Mouse (Mus musculus) CH12.LX (cell line): ENCODE measurements around the gene Nfat5. TPM values are rescaled to one million over a fixed set of nuclear protein-coding genes. Genes with fewer than 3 reads are reported as not detected.
A peak's percentile ranks its signal among the peaks of the same experiment; 100 is the strongest.

Experiments used
- DNase-seq: peaks from one replicate; pipeline ENCODE4 v3.0.0-alpha.2; 2013; ENCODE audit errors: extremely low read depth
- H3K27ac ChIP-seq: 2 replicates; pipeline ENCODE4 v1.5.1; 2012; ENCODE audit warnings: low read depth, mild to moderate bottlenecking, control low read depth, moderate library complexity; ENCODE audit not compliant: insufficient read depth
- H3K27me3 ChIP-seq: replicated peaks from 2 replicates; pipeline ENCODE3; 2012; ENCODE audit warnings: inconsistent platforms
- H3K36me3 ChIP-seq, 2 experiments: replicated peaks in 1 of 2; 2 replicates each; pipeline versions ENCODE3 to v1.6.1; 2012; ENCODE audit warnings: inconsistent platforms in 1 of 2, low read length in 1 of 2, mild to moderate bottlenecking in 1 of 2, mixed read lengths in 1 of 2, moderate library complexity in 1 of 2; ENCODE audit not compliant: control insufficient read depth in 1 of 2, insufficient read depth in 1 of 2
- H3K4me1 ChIP-seq, 2 experiments: 2 replicates each; pipeline ENCODE4 v1.6.1; 2012; ENCODE audit warnings: inconsistent platforms in 1 of 2, moderate library complexity in 1 of 2; ENCODE audit not compliant: insufficient read depth in 2 of 2, control insufficient read depth in 1 of 2
- H3K4me2 ChIP-seq: 2 replicates; pipeline ENCODE4 v1.6.1; 2012; ENCODE audit warnings: low read depth, mild to moderate bottlenecking, control low read depth; ENCODE audit not compliant: poor library complexity, insufficient read depth, severe bottlenecking
- H3K4me3 ChIP-seq, 3 experiments: fragments of 150-350 bp in 1 of 3; sonication (generic) in 1 of 3; replicated peaks in 1 of 3; 2 replicates each; pipeline versions ENCODE3 to v1.5.1; 2011 to 2012; ENCODE audit warnings: low read depth in 2 of 3, low read length in 2 of 3, mild to moderate bottlenecking in 2 of 3, moderate library complexity in 2 of 3, control low read depth in 1 of 3, improper control_type of control experiment in 1 of 3, inconsistent platforms in 1 of 3, mixed read lengths in 1 of 3; ENCODE audit not compliant: poor library complexity in 1 of 3
- H3K79me2 ChIP-seq: replicated peaks from 2 replicates; pipeline ENCODE4 v1.6.1; 2012; ENCODE audit warnings: mild to moderate bottlenecking, moderate library complexity; ENCODE audit not compliant: control insufficient read depth, poor library complexity, insufficient read depth, severe bottlenecking; ENCODE audit errors: extremely low read depth
- H3K9ac ChIP-seq: 2 replicates; pipeline ENCODE4 v1.6.1; 2012; ENCODE audit warnings: low read depth, mild to moderate bottlenecking, control low read depth, moderate library complexity; ENCODE audit not compliant: insufficient read depth
- H3K9me3 ChIP-seq: replicated peaks from 2 replicates; pipeline ENCODE3; 2012; ENCODE audit warnings: low read length, inconsistent platforms, mixed read lengths
- CHD1 ChIP-seq: IDR thresholded peaks from 2 replicates; pipeline ENCODE4 v1.6.1; 2012; ENCODE audit warnings: low read depth, low read length, improper control_type of control experiment, inconsistent platforms
- CHD2 ChIP-seq: IDR thresholded peaks from 2 replicates; pipeline ENCODE4 v1.6.1; 2011; ENCODE audit warnings: low read length, improper control_type of control experiment
- E2F4 ChIP-seq: IDR thresholded peaks from 2 replicates; pipeline ENCODE4 v1.6.1; 2011; ENCODE audit warnings: low read depth, low read length, improper control_type of control experiment; ENCODE audit not compliant: insufficient replicate concordance
- ELF1 ChIP-seq: IDR thresholded peaks from 2 replicates; pipeline ENCODE4 v1.6.1; 2014; ENCODE audit warnings: low read depth, mild to moderate bottlenecking, inconsistent platforms, low read length, improper control_type of control experiment
- EP300 ChIP-seq: IDR thresholded peaks from 2 replicates; pipeline ENCODE4 v1.6.1; 2011; ENCODE audit warnings: low read length, improper control_type of control experiment
- ETS1 ChIP-seq: conservative IDR thresholded peaks from 2 replicates; pipeline ENCODE4 v1.6.1; 2012; ENCODE audit warnings: low read depth, mild to moderate bottlenecking, inconsistent platforms, low read length, improper control_type of control experiment, moderate library complexity
- GABPA ChIP-seq: IDR thresholded peaks from 2 replicates; pipeline ENCODE4 v1.6.1; 2012; ENCODE audit warnings: low read depth, low read length, improper control_type of control experiment, inconsistent platforms; ENCODE audit not compliant: insufficient replicate concordance
- HCFC1 ChIP-seq: IDR thresholded peaks from 2 replicates; pipeline ENCODE4 v1.6.1; 2012; ENCODE audit warnings: low read depth, mild to moderate bottlenecking, inconsistent platforms, low read length, improper control_type of control experiment
- KAT2A ChIP-seq: IDR thresholded peaks from 2 replicates; pipeline ENCODE4 v1.6.1; 2012; ENCODE audit warnings: low read length, improper control_type of control experiment, inconsistent platforms; ENCODE audit not compliant: insufficient replicate concordance
- MAX ChIP-seq: IDR thresholded peaks from 2 replicates; pipeline ENCODE4 v1.6.1; 2011; ENCODE audit warnings: low read length, improper control_type of control experiment
- NELFE ChIP-seq: IDR thresholded peaks from 2 replicates; pipeline ENCODE4 v1.6.1; 2011; ENCODE audit warnings: low read depth, low read length, improper control_type of control experiment
- POLR2AphosphoS2 ChIP-seq: IDR thresholded peaks from 2 replicates; pipeline ENCODE4 v1.6.1; 2011; ENCODE audit warnings: low read depth, low read length, improper control_type of control experiment
- RAD21 ChIP-seq: IDR thresholded peaks from 2 replicates; pipeline ENCODE4 v1.6.1; 2011; ENCODE audit warnings: low read depth, mild to moderate bottlenecking, low read length, improper control_type of control experiment, moderate library complexity
- TCF12 ChIP-seq: IDR thresholded peaks from 2 replicates; pipeline ENCODE4 v1.6.1; 2014; ENCODE audit warnings: low read depth, mild to moderate bottlenecking, inconsistent platforms, low read length, improper control_type of control experiment
- UBTF ChIP-seq: IDR thresholded peaks from 2 replicates; pipeline ENCODE4 v1.6.1; 2012; ENCODE audit warnings: low read depth, mild to moderate bottlenecking, inconsistent platforms, low read length, improper control_type of control experiment, moderate library complexity
- USF2 ChIP-seq: conservative IDR thresholded peaks from 2 replicates; pipeline ENCODE4 v1.6.1; 2011; ENCODE audit warnings: low read depth, low read length, improper control_type of control experiment
- dilution Hi-C: fragments of 300-500 bp; cut with MboI; formaldehyde crosslinking; loops from 2 replicates; pipeline ENCODE4 v1.14.3; 2020; ENCODE audit warnings: low sequenced_read_pairs; ENCODE audit not compliant: extremely low pct_unique_long_range_greater_than_20kb, extremely low pct_ligation_motif_present
- in situ Hi-C: fragments of 300-500 bp; cut with MboI; formaldehyde crosslinking; loops from 3 replicates; pipeline ENCODE4 v1.14.3; 2019; ENCODE audit warnings: low sequenced_read_pairs, low pct_ligation_motif_present, low pct_unique_long_range_greater_than_20kb, mixed read lengths
- polyA plus RNA-seq: library from polyadenylated mRNA; unstranded; fragments of >175 nt; gene quantifications from 2 replicates; pipeline ENCODE4 v1.2.1, GENCODE M21; 2012; ENCODE audit warnings: low read depth; ENCODE audit not compliant: insufficient read length
- total RNA-seq, 2 experiments: library from RNA; depleted of rRNA; stranded (reverse); fragments of 300-350 nt in 1 of 2; fragments of >200 nt in 1 of 2; gene quantifications; 2 replicates each; pipeline ENCODE4 v1.2.3; 2012 to 2014

The Nfat5 gene
- total and polyA plus RNA-seq, 3 experiments, result 13.2 to 36.2 (median 18.6) TPM

- Histone ChIP-seq H3K79me2 (no peaks in the 10 kb centered on the region), H3K27ac (no peak overlapping the region), H3K4me2 (no peak overlapping the region), H3K4me1 (no peaks in the 10 kb centered on the region), H3K9ac (no peak overlapping the region), H3K4me3 (no peak overlapping the region), H3K9me3 (no peaks in the 10 kb centered on the region), H3K36me3 (peaks cover 22 to 46% of the 10 kb centered on the region in 2 experiments), H3K27me3 (no peaks in the 10 kb centered on the region)
- TF ChIP-seq MAX (no peak), GABPA (no peak), POLR2AphosphoS2 (peak; percentile 63; the same call in 1 of the 2 replicates), EP300 (no peak)
- dilution Hi-C loops, result no loop called here
- DNase-seq, result no peak
- in situ Hi-C loops, result no loop called here
Observed at GRCm38 (mm10) chr8:107380734-107381133, 87.5 kb downstream of the Nfat5 start.

- no peak for TF ChIP-seq CHD1
- no peak for TF ChIP-seq NELFE
- no peak for TF ChIP-seq ELF1
- no peak for TF ChIP-seq TCF12
- TF ChIP-seq KAT2A, result no peak
- TF ChIP-seq CHD2, result no peak
- no peak for TF ChIP-seq MAX
- TF ChIP-seq E2F4, result no peak
- no peak for TF ChIP-seq RAD21
- no peak for TF ChIP-seq ETS1
- TF ChIP-seq UBTF, result no peak
- TF ChIP-seq HCFC1, result no peak
- no peak for TF ChIP-seq USF2
- Histone ChIP-seq H3K27ac (no peak overlapping the region), H3K36me3 (peaks cover 16 to 38% of the 10 kb centered on the region in 2 experiments), H3K9ac (no peak overlapping the region), H3K79me2 (no peaks in the 10 kb centered on the region), H3K4me1 (peaks cover 0 to under 1% of the 10 kb centered on the region in 2 experiments; a peak in 1 of 4 replicates), H3K27me3 (no peaks in the 10 kb centered on the region), H3K4me3 (no peak overlapping the region), H3K9me3 (no peaks in the 10 kb centered on the region), H3K4me2 (no peak overlapping the region)
- in situ Hi-C loops (no loop called here), dilution Hi-C loops (no loop called here)
- DNase-seq, result no peak
Observed at GRCm38 (mm10) chr8:107381666-107382065, 88.4 kb downstream of the Nfat5 start.
